Mouse (Mus musculus) liver, adult 2 months (tissue): ENCODE measurements around the gene Mmaa. TPM values are rescaled to one million over a fixed set of nuclear protein-coding genes. Genes with fewer than 3 reads are reported as not detected.
A peak's percentile ranks its signal among the peaks of the same experiment; 100 is the strongest.

Experiments used
- DNase-seq: peaks from one replicate; pipeline ENCODE4 v3.0.0-alpha.2; 2011; ENCODE audit warnings: low read depth, low spot score; ENCODE audit errors: extremely low read depth
- H3K27ac ChIP-seq: fragments of 200-500 bp; replicated peaks from 2 replicates; pipeline ENCODE4 v1.5.1; 2012; ENCODE audit warnings: low read depth, mild to moderate bottlenecking, control low read depth, inconsistent platforms, low read length; ENCODE audit not compliant: insufficient read depth
- H3K27me3 ChIP-seq: fragments of 200-500 bp; 2 replicates; pipeline ENCODE4 v1.6.1; 2012; ENCODE audit warnings: mild to moderate bottlenecking, moderate library complexity, low read length, inconsistent platforms; ENCODE audit not compliant: control insufficient read depth, insufficient read depth
- H3K36me3 ChIP-seq: fragments of 200-500 bp; 2 replicates; pipeline ENCODE4 v1.6.1; 2012; ENCODE audit warnings: low read length, inconsistent platforms; ENCODE audit not compliant: control insufficient read depth, insufficient read depth
- H3K4me1 ChIP-seq: fragments of 200-500 bp; 2 replicates; pipeline ENCODE4 v1.6.1; 2011; ENCODE audit warnings: low read length; ENCODE audit not compliant: control insufficient read depth, insufficient read depth
- H3K4me3 ChIP-seq: fragments of 200-500 bp; 2 replicates; pipeline ENCODE4 v1.5.1; 2011; ENCODE audit warnings: low read depth, mild to moderate bottlenecking, control low read depth, low read length, moderate library complexity; ENCODE audit not compliant: insufficient read depth
- H3K79me2 ChIP-seq: fragments of 200-500 bp; 2 replicates; pipeline ENCODE4 v1.6.1; 2012; ENCODE audit warnings: inconsistent platforms, mild to moderate bottlenecking, low read length, moderate library complexity; ENCODE audit not compliant: control insufficient read depth, insufficient read depth
- H3K9ac ChIP-seq: fragments of 200-500 bp; 2 replicates; pipeline ENCODE4 v1.6.1; 2012; ENCODE audit warnings: low read depth, mild to moderate bottlenecking, control low read depth, inconsistent platforms, low read length
- CTCF ChIP-seq: fragments of 200-500 bp; IDR thresholded peaks from 2 replicates; pipeline ENCODE4 v1.5.1; 2011; ENCODE audit warnings: low read depth, low read length, control low read depth
- POLR2A ChIP-seq: fragments of 200-500 bp; IDR thresholded peaks from 2 replicates; pipeline ENCODE4 v1.6.1; 2011; ENCODE audit warnings: low read length, control low read depth; ENCODE audit not compliant: insufficient read depth; ENCODE audit errors: extremely low read depth
- WGBS: fragments of 180-500 bp; shearing (Covaris S2); methylation state at CpG from one replicate; pipeline ENCODE4 v1.1.7; 2018; 5-methylcytosine and 5-hydroxymethylcytosine counted together
- polyA plus RNA-seq: library from polyadenylated mRNA; depleted of rRNA; stranded (reverse); fragments of >200 nt; gene quantifications from 2 replicates; pipeline ENCODE4 v1.2.3, GENCODE M21; 2012
- total RNA-seq: library from RNA; depleted of rRNA; stranded (reverse); fragments of >200 nt; gene quantifications from 2 replicates; pipeline ENCODE4 v1.2.3, GENCODE M21; 2014

Mmaa gene
- total and polyA plus RNA-seq, 2 experiments = 7.4 to 9.0 TPM

DNA sequence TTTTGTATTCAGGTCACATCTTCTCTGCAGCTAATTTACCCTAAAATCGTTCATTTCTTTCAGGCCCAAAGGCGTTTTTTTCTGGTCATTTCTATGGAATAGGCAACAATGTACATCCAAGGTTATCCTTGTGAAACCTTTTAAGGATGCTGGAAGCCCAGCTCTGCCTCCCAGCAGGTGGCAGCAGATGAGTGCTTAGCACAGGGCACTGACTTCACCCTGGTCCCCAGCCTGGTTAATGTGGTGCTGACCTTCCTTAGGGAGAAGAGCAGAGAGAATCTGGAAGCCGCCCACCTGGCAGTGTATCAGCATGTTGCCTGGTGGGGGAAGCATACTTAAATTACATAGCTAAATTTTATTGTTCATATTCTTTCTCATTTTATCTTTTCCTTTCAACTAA lies 3.0 kb upstream of the Mmaa start:
- 46% methylated on average over 3 of the region's 3 CpGs for WGBS
- H3K27me3 ChIP-seq = no peaks in the 10 kb centered on the region
- H3K9ac ChIP-seq = no peak overlapping the region
- no peaks in the 10 kb centered on the region for H3K36me3 ChIP-seq
- peaks cover 5% of the 10 kb centered on the region; the same call in 1 of the 2 replicates for H3K4me1 ChIP-seq
- no peak for TF ChIP-seq POLR2A
- TF ChIP-seq CTCF = peak; percentile 95
- H3K4me3 ChIP-seq = no peak overlapping the region
- H3K79me2 ChIP-seq = peaks cover 6% of the 10 kb centered on the region; the same call in 1 of the 2 replicates
- H3K27ac ChIP-seq = no peak overlapping the region
- DNase-seq = peak; percentile 41

DNA sequence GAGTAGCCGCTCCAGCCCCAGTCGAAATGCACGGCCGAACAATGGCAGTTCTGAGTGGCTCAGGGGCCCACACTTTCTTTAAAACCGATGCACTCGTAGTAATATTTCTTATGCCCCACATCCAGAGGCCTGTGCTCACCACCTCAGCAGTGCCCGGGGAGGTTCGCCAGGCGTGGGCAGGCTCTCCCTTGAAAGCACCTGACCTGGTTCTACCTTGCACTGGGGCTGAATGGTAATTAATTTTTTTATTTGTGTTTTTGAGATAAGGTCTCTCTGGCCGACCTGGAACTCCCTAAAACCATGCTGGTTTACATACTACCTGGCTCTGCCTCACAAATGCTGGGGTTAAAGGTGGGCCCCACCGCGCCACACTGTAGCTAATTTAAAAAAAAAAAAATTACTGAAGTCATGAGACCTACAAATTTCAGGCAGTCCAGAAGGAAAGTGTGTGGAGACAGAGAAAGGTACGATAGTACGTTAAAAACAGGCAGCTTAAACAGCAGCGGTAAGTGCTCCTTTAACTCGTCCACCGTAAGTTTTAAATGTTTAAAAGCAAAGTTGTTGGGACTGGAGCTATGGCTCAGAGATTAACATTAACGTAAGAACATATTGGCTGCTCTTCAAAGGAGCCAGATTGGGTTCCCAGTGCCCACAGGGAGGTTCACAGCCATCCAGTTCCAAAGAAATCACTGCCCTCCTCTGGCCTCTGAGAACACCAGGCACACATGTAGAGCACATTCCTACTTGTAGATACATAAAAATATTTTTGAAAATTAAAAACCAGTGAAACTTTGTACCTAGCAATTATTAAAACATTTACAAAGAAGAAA lies 754 bp upstream of the Mmaa start:
- Histone ChIP-seq H3K36me3 (no peaks in the 10 kb centered on the region), H3K27me3 (no peaks in the 10 kb centered on the region), H3K79me2 (peaks cover 14% of the 10 kb centered on the region; the same call in 1 of the 2 replicates), H3K4me1 (peaks cover 5% of the 10 kb centered on the region; the same call in 1 of the 2 replicates), H3K9ac (peak overlapping the region; percentile 88), H3K4me3 (peak overlapping the region; percentile 76), H3K27ac (peak overlapping the region; percentile 72)
- peak; percentile 53 for DNase-seq
- 9% methylated on average over 18 of the region's 18 CpGs for WGBS
- TF ChIP-seq CTCF (no peak), POLR2A (no peak)

DNA sequence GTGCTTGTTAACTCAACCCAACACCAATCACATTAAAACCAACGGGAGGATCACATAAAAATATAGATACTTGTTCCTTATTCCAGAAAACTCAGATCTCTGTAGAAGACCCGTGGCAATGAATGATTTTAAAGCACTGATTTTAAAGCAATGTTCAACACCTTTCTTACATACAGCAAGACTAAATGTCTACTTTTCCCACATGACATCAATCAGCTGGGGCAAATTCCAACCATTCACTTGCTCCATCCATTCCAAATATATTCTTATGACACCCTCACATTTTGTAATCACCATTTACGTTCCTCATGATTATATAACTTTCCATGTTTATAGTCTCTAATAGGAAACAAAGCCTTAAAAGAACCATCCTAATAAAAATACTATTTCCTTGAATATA lies 896 bp downstream of the Mmaa start:
- WGBS = 39% methylated on average over 3 of the region's 3 CpGs
- H3K36me3 ChIP-seq = no peaks in the 10 kb centered on the region
- DNase-seq = peak; percentile 51
- TF ChIP-seq POLR2A (no peak), CTCF (no peak)
- no peaks in the 10 kb centered on the region for H3K27me3 ChIP-seq
- H3K9ac ChIP-seq = no peak overlapping the region
- peaks cover 5% of the 10 kb centered on the region; the same call in 1 of the 2 replicates for H3K4me1 ChIP-seq
- peaks cover 14% of the 10 kb centered on the region; the same call in 1 of the 2 replicates for H3K79me2 ChIP-seq
- H3K27ac ChIP-seq = no peak overlapping the region
- peak overlapping the region; percentile 97; the same call in 1 of the 2 replicates for H3K4me3 ChIP-seq

DNA sequence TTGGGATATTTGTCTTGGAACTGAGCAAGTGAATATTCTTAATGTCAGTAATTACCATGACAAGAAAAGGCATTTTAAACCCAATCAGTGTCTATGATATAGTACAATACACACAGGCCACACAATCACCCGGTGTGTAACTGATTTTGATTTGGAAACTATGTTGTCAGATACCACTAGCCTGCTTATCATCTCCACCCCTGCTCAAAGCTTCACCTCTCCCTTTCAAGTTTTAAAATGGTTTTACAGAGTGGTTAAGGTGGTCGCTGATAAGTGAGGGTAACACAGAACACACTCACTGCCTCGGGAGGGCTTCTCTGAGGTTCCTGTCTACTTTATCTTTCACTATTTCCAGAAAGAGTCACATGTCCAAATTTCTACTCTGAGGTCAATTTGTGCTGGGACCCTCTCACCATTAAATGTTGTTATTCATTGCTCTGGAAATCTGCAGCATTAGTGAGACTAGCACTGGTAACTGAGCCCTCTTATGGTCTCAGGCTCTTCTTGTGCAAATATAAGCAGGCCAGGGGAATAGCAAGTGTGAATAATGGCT lies 1.9 kb downstream of the Mmaa start:
- DNase-seq = no peak
- H3K9ac ChIP-seq = no peak overlapping the region
- 80% methylated on average over 3 of the region's 3 CpGs for WGBS
- no peak overlapping the region for H3K4me3 ChIP-seq
- no peaks in the 10 kb centered on the region for H3K36me3 ChIP-seq
- H3K27me3 ChIP-seq = no peaks in the 10 kb centered on the region
- peaks cover 8% of the 10 kb centered on the region for H3K4me1 ChIP-seq
- H3K27ac ChIP-seq = no peak overlapping the region
- H3K79me2 ChIP-seq = peaks cover 14% of the 10 kb centered on the region; the same call in 1 of the 2 replicates
- TF ChIP-seq POLR2A = no peak
- TF ChIP-seq CTCF = no peak

DNA sequence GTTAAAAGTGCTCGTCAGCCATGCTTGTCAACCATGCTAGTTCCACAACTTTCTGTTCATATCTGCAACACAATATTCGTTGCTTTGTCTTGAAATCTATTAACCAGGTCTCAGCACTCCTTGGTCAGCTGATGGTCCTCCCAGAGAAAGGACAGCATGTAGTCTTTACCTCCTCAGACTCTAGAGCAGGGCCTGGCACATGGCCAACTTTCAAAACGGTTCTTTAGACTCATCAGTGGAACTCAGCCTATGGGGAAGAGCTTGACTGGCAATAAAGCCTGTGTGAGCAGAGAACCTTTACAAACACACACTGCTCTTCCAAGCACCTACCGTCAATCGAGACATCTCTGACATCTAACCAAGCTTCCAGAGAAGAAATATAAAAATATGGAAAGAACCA lies 5.1 kb downstream of the Mmaa start:
- Histone ChIP-seq H3K27me3 (no peaks in the 10 kb centered on the region), H3K4me1 (peaks cover 8% of the 10 kb centered on the region), H3K4me3 (no peak overlapping the region), H3K36me3 (no peaks in the 10 kb centered on the region), H3K27ac (no peak overlapping the region), H3K9ac (no peak overlapping the region), H3K79me2 (peaks cover 14% of the 10 kb centered on the region; the same call in 1 of the 2 replicates)
- DNase-seq = peak; percentile 14
- TF ChIP-seq POLR2A (no peak), CTCF (no peak)
- 74% methylated on average over 5 of the region's 5 CpGs for WGBS
